Mouse (Mus musculus): Measurements from ENCODE around the gene Smg5. TPM values are rescaled to one million over a fixed set of nuclear protein-coding genes. Genes with fewer than 3 reads are reported as not detected.

The Smg5 gene
- total RNA-seq, 1 experiment: 182 TPM

DNA sequence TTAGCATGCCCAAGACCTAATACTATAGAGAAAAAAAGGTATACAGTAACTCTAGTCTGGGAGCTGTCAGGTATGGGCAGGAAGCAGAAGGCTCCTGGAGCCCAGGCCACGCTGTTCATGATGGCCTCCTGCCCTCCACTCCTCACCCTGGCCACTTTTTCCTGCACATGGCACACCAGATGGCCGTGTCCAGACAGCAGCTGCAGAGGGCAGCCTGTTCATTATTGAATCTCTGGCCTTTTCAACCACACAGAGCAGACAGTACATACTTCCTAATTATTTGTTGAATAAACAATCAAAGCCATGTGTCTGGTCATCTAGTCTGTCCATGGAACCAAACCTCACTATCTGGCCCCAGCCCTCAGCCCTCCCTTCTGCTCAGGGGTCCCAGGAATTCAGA is 62.6 kb downstream of the Smg5 start:
- no peak for DNase-seq (ENCODE audit: low read depth, low spot score)

GRCm38 (mm10) chr3:88403522-88404230 is 67.6 kb downstream of the Smg5 start:
- Histone ChIP-seq H3K9me3 (ENCODE audit: control insufficient read depth, insufficient read depth, low read depth, low read length) (no peaks in the 10 kb centered on the region), H3K36me3 (ENCODE audit: control insufficient read depth, insufficient read depth, low read length, poor library complexity, severe bottlenecking) (peaks cover 18% of the 10 kb centered on the region; the same call in 1 of the 2 replicates), H3K4me3 (ENCODE audit: insufficient read depth in 1 of 2, low read depth in 1 of 2, low read length in 2 of 2, poor library complexity in 1 of 2, severe bottlenecking in 1 of 2) (no peak overlapping the region), H3K4me1 (ENCODE audit: control insufficient read depth in 2 of 2, insufficient read depth in 2 of 2, low read length in 2 of 2, poor library complexity in 1 of 2) (peaks cover 2 to 4% of the 10 kb centered on the region in 2 experiments; a peak in 2 of 4 replicates), H3K27ac (ENCODE audit: insufficient read depth, low read depth, low read length, poor library complexity, severe bottlenecking) (no peak overlapping the region), H3K9ac (ENCODE audit: insufficient read depth, low read depth, low read length, poor library complexity, severe bottlenecking) (no peak overlapping the region)
- TF ChIP-seq HCFC1 (IDR thresholded peaks at IDR 0.05; ENCODE audit: borderline replicate concordance, insufficient read depth, low read length) (no peak), ZC3H11A (IDR thresholded peaks at IDR 0.05; ENCODE audit: borderline replicate concordance, low read depth, low read length) (no peak), CHD2 (IDR thresholded peaks at IDR 0.05; ENCODE audit: low read depth, low read length) (no peak), MAFK (IDR thresholded peaks at IDR 0.05; ENCODE audit: insufficient read depth, low read depth, low read length) (no peak), ZNF384 (IDR thresholded peaks at IDR 0.05; ENCODE audit: low read depth, low read length) (no peak)
- in situ Hi-C loops (cut with MboI; ENCODE audit: low sequenced_read_pairs in 2 of 2, unreplicated experiment in 2 of 2): loop anchor here in 1 of 2 experiments (10.0 kb wide), 1 partner anchor 71 kb away; no protein-coding TSS in a partner anchor
- no peak for DNase-seq (ENCODE audit: low read depth, low spot score)

More for the DNA sequence above, 62.6 kb downstream of the Smg5 start:
- no peak overlapping the region for H3K4me3 ChIP-seq (ENCODE audit: insufficient read depth in 1 of 2, low read depth in 1 of 2, low read length in 2 of 2, poor library complexity in 1 of 2, severe bottlenecking in 1 of 2)
- no peak overlapping the region for H3K27ac ChIP-seq (ENCODE audit: insufficient read depth, low read depth, low read length, poor library complexity, severe bottlenecking)
- H3K36me3 ChIP-seq (ENCODE audit: control insufficient read depth, insufficient read depth, low read length, poor library complexity, severe bottlenecking): peaks cover 31% of the 10 kb centered on the region; the same call in 1 of the 2 replicates
- in situ Hi-C loops (cut with MboI; ENCODE audit: low sequenced_read_pairs in 2 of 2, unreplicated experiment in 2 of 2): no loop called here
- H3K9ac ChIP-seq (ENCODE audit: insufficient read depth, low read depth, low read length, poor library complexity, severe bottlenecking): no peak overlapping the region
- no peak for TF ChIP-seq ZNF384 (IDR thresholded peaks at IDR 0.05; ENCODE audit: low read depth, low read length)
- no peak for TF ChIP-seq HCFC1 (IDR thresholded peaks at IDR 0.05; ENCODE audit: borderline replicate concordance, insufficient read depth, low read length)
- no peak for TF ChIP-seq ZC3H11A (IDR thresholded peaks at IDR 0.05; ENCODE audit: borderline replicate concordance, low read depth, low read length)
- TF ChIP-seq CHD2 (IDR thresholded peaks at IDR 0.05; ENCODE audit: low read depth, low read length): no peak
- no peak for TF ChIP-seq MAFK (IDR thresholded peaks at IDR 0.05; ENCODE audit: insufficient read depth, low read depth, low read length)
- H3K9me3 ChIP-seq (ENCODE audit: control insufficient read depth, insufficient read depth, low read depth, low read length): no peaks in the 10 kb centered on the region
- H3K4me1 ChIP-seq (ENCODE audit: control insufficient read depth in 2 of 2, insufficient read depth in 2 of 2, low read length in 2 of 2, poor library complexity in 1 of 2): peaks cover 0 to 4% of the 10 kb centered on the region in 2 experiments; a peak in 1 of 4 replicates

DNA sequence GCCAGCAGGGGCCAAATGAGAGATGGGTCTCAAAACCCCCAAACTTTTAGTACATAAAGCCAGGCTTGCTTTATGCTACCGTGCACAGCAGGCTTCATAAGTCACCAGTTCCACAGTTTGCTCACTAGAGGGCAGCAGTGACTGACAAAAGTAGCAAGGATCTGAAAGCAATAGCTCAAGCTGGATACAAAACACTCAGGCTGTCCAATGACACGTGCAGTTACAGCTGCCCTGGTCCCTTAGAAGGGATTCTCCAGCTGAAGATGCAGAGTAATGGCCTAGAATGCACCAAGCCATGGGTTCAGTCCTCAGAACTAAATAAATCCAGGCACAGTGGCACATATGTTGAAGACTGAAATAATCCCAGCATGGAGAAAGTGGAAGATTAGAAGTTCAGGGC is 71.0 kb downstream of the Smg5 start:
- Histone ChIP-seq H3K27ac (ENCODE audit: insufficient read depth, low read depth, low read length, poor library complexity, severe bottlenecking) (no peak overlapping the region), H3K36me3 (ENCODE audit: control insufficient read depth, insufficient read depth, low read length, poor library complexity, severe bottlenecking) (peaks cover 12% of the 10 kb centered on the region; the same call in 1 of the 2 replicates), H3K4me3 (ENCODE audit: insufficient read depth in 1 of 2, low read depth in 1 of 2, low read length in 2 of 2, poor library complexity in 1 of 2, severe bottlenecking in 1 of 2) (no peak overlapping the region), H3K9me3 (ENCODE audit: control insufficient read depth, insufficient read depth, low read depth, low read length) (no peaks in the 10 kb centered on the region), H3K4me1 (ENCODE audit: control insufficient read depth in 2 of 2, insufficient read depth in 2 of 2, low read length in 2 of 2, poor library complexity in 1 of 2) (peaks cover 2 to 8% of the 10 kb centered on the region in 2 experiments; a peak in 3 of 4 replicates), H3K9ac (ENCODE audit: insufficient read depth, low read depth, low read length, poor library complexity, severe bottlenecking) (no peak overlapping the region; the same call in 1 of the 2 replicates)
- DNase-seq (ENCODE audit: low read depth, low spot score): peak; percentile 74
- no peak for TF ChIP-seq ZNF384 (IDR thresholded peaks at IDR 0.05; ENCODE audit: low read depth, low read length)
- TF ChIP-seq HCFC1 (IDR thresholded peaks at IDR 0.05; ENCODE audit: borderline replicate concordance, insufficient read depth, low read length): no peak
- peak; percentile 76; the same call in 1 of the 2 replicates for TF ChIP-seq ZC3H11A (IDR thresholded peaks at IDR 0.05; ENCODE audit: borderline replicate concordance, low read depth, low read length)
- TF ChIP-seq CHD2 (IDR thresholded peaks at IDR 0.05; ENCODE audit: low read depth, low read length): no peak
- in situ Hi-C loops (cut with MboI; ENCODE audit: low sequenced_read_pairs in 2 of 2, unreplicated experiment in 2 of 2): loop anchor here (5.0 to 10.0 kb wide), 2 partner anchors 60 to 68 kb away; no protein-coding TSS in a partner anchor

GRCm38 (mm10) chr3:88407529-88407928 is 71.5 kb downstream of the Smg5 start:
- no peak overlapping the region; a peak in 1 of 4 replicates for H3K4me3 ChIP-seq (ENCODE audit: insufficient read depth in 1 of 2, low read depth in 1 of 2, low read length in 2 of 2, poor library complexity in 1 of 2, severe bottlenecking in 1 of 2)

More at GRCm38 (mm10) chr3:88407529-88407928, 71.5 kb downstream of the Smg5 start:
- DNase-seq (ENCODE audit: low read depth, low spot score): no peak
- TF ChIP-seq HCFC1 (IDR thresholded peaks at IDR 0.05; ENCODE audit: borderline replicate concordance, insufficient read depth, low read length) (no peak), ZC3H11A (IDR thresholded peaks at IDR 0.05; ENCODE audit: borderline replicate concordance, low read depth, low read length) (no peak), ZNF384 (IDR thresholded peaks at IDR 0.05; ENCODE audit: low read depth, low read length) (no peak), MAFK (IDR thresholded peaks at IDR 0.05; ENCODE audit: insufficient read depth, low read depth, low read length) (no peak), CHD2 (IDR thresholded peaks at IDR 0.05; ENCODE audit: low read depth, low read length) (no peak)
- H3K4me1 ChIP-seq (ENCODE audit: control insufficient read depth in 2 of 2, insufficient read depth in 2 of 2, low read length in 2 of 2, poor library complexity in 1 of 2): peaks cover 2 to 7% of the 10 kb centered on the region in 2 experiments; a peak in 3 of 4 replicates
- no peak overlapping the region for H3K9ac ChIP-seq (ENCODE audit: insufficient read depth, low read depth, low read length, poor library complexity, severe bottlenecking)
- peaks cover 12% of the 10 kb centered on the region for H3K36me3 ChIP-seq (ENCODE audit: control insufficient read depth, insufficient read depth, low read length, poor library complexity, severe bottlenecking)
- in situ Hi-C loops (cut with MboI; ENCODE audit: low sequenced_read_pairs in 2 of 2, unreplicated experiment in 2 of 2): loop anchor here (5.0 to 10.0 kb wide), 2 partner anchors 60 to 67 kb away; no protein-coding TSS in a partner anchor
- H3K9me3 ChIP-seq (ENCODE audit: control insufficient read depth, insufficient read depth, low read depth, low read length): no peaks in the 10 kb centered on the region
- no peak overlapping the region for H3K27ac ChIP-seq (ENCODE audit: insufficient read depth, low read depth, low read length, poor library complexity, severe bottlenecking)

Data from ES-E14 (cell line).